Mouse (Mus musculus): ENCODE measurements around the gene Myo15b. TPM values are rescaled to one million over a fixed set of nuclear protein-coding genes. Genes with fewer than 3 reads are reported as not detected.
A peak's percentile ranks its signal among the peaks of the same experiment; 100 is the strongest.
"Not testable (repeated sequence)": the region's sequence is repeated elsewhere in the genome, so short reads cannot be mapped to it uniquely, and the experiment has no call there.

Myo15b gene
- polyA plus RNA-seq, 1 experiment, result 1,655 TPM

DNA sequence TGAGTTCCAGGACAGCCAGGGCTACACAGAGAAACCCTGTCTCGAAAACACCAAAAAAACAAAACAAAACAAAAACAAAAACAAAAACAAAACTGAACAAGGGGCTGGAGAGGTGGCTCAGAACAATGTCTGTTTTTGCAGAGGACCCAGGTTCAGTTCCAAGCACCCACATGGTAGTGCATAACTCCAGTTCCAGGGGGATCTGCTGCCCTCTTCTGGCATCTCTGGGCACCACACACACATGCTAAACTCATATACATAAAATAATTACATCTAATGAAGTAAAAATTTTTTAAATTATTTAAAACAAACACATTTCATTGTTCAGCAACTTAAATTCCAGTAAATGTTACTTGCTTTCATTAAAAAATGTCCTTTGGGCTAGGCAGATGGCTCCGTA, 12.4 kb upstream of the Myo15b start:
- TF ChIP-seq POLR2A (IDR thresholded peaks at IDR 0.05; ENCODE audit: low read depth, low read length) (no peak), CTCF (IDR thresholded peaks at IDR 0.05; ENCODE audit: extremely low read depth, insufficient read length, insufficient replicate concordance, low read depth, low read length) (no peak)
- Histone ChIP-seq H3K27me3 (ENCODE audit: control insufficient read depth, insufficient read depth, low read length) (no peaks in the 10 kb centered on the region), H3K4me3 (ENCODE audit: low read depth, low read length) (no peak overlapping the region), H3K4me1 (ENCODE audit: control insufficient read depth, insufficient read depth, insufficient read length, low read length) (peaks cover 24% of the 10 kb centered on the region), H3K36me3 (ENCODE audit: control insufficient read depth, insufficient read depth, low read length) (peaks cover 67% of the 10 kb centered on the region), H3K27ac (ENCODE audit: insufficient read depth, low read depth, low read length) (no peak overlapping the region)
- WGBS, result 97% methylated on average over 2 of the region's 2 CpGs

DNA sequence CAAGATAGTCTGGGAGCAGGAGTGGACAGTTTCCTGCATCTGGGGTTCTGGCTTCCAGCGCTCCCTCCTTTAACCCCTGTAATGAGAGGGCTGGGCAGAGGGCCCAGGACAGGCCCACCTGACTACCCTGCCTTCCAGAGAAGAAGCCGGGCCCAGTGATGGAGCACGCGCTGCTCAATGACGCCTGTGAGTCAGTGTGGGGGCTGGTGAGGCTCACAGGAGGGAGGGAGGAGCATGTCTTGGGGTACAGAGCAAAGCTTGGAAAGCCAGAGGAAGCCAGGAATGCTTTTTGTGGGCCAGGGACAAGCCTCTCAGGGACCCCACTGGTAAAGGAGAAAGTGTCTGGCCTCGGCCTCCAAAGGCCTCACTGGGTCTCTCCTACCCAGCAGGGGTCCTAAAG, 3.5 kb upstream of the Myo15b start:
- no peak overlapping the region for H3K4me3 ChIP-seq (ENCODE audit: low read depth, low read length)
- TF ChIP-seq POLR2A (IDR thresholded peaks at IDR 0.05; ENCODE audit: low read depth, low read length) (no peak), CTCF (IDR thresholded peaks at IDR 0.05; ENCODE audit: extremely low read depth, insufficient read length, insufficient replicate concordance, low read depth, low read length) (no peak)
- H3K36me3 ChIP-seq (ENCODE audit: control insufficient read depth, insufficient read depth, low read length), result peaks cover 61% of the 10 kb centered on the region
- 90% methylated on average over 6 of the region's 6 CpGs for WGBS
- no peak overlapping the region for H3K27ac ChIP-seq (ENCODE audit: insufficient read depth, low read depth, low read length)
- H3K4me1 ChIP-seq (ENCODE audit: control insufficient read depth, insufficient read depth, insufficient read length, low read length), result peaks cover 10% of the 10 kb centered on the region
- peaks cover 7% of the 10 kb centered on the region; the same call in 1 of the 2 replicates for H3K27me3 ChIP-seq (ENCODE audit: control insufficient read depth, insufficient read depth, low read length)

DNA sequence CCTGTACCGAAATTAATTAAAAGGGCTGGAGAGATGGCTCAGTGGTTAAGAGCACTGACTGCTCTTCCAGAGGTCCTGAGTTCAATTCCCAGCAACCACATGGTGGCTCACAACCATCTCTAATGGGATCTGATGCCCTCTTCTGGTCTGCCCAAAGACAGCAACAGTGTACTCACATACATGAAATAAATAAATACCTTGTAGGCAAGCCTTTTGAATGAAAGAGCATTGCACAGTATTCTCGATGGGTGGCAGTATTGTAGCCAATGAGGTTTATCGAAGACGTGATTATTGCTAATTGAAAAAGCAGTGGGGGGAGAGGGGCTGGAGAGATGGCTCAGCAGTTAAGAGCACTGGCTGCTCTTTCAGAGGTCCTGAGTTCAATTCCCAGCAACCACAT, 1.1 kb upstream of the Myo15b start:
- peaks cover 38% of the 10 kb centered on the region for H3K36me3 ChIP-seq (ENCODE audit: control insufficient read depth, insufficient read depth, low read length)
- 84% methylated on average over 4 of the region's 4 CpGs for WGBS
- not testable (repeated sequence) for H3K4me3 ChIP-seq (ENCODE audit: low read depth, low read length); H3K27me3 ChIP-seq (ENCODE audit: control insufficient read depth, insufficient read depth, low read length); H3K4me1 ChIP-seq (ENCODE audit: control insufficient read depth, insufficient read depth, insufficient read length, low read length); H3K27ac ChIP-seq (ENCODE audit: insufficient read depth, low read depth, low read length)

DNA sequence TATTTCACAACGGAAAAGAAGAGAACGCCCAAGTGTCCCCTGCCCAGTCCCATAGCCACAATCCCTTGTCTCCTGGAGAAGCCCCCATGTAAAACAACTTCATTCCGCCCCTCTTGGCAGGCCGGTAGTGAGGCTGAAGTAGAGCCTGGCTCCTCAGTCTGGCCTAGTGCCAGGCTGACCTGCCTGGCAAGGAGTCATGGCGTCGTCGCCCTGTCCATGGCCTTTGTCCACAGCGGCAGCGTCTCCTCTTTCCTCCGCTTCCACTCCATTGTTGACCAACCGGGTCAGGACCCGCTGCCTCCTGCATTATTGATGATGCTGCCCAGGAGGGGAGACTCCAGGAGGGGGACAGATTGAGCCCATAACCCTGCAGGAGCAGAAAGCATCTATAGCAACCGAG, 270 bp upstream of the Myo15b start:
- 58% methylated on average over 13 of the region's 13 CpGs for WGBS
- Histone ChIP-seq H3K36me3 (ENCODE audit: control insufficient read depth, insufficient read depth, low read length) (peaks cover 31% of the 10 kb centered on the region), H3K4me1 (ENCODE audit: control insufficient read depth, insufficient read depth, insufficient read length, low read length) (peaks cover 10% of the 10 kb centered on the region), H3K27ac (ENCODE audit: insufficient read depth, low read depth, low read length) (no peak overlapping the region), H3K4me3 (ENCODE audit: low read depth, low read length) (no peak overlapping the region), H3K27me3 (ENCODE audit: control insufficient read depth, insufficient read depth, low read length) (peaks cover 7% of the 10 kb centered on the region)
- TF ChIP-seq POLR2A (IDR thresholded peaks at IDR 0.05; ENCODE audit: low read depth, low read length) (no peak), CTCF (IDR thresholded peaks at IDR 0.05; ENCODE audit: extremely low read depth, insufficient read length, insufficient replicate concordance, low read depth, low read length) (no peak)

DNA sequence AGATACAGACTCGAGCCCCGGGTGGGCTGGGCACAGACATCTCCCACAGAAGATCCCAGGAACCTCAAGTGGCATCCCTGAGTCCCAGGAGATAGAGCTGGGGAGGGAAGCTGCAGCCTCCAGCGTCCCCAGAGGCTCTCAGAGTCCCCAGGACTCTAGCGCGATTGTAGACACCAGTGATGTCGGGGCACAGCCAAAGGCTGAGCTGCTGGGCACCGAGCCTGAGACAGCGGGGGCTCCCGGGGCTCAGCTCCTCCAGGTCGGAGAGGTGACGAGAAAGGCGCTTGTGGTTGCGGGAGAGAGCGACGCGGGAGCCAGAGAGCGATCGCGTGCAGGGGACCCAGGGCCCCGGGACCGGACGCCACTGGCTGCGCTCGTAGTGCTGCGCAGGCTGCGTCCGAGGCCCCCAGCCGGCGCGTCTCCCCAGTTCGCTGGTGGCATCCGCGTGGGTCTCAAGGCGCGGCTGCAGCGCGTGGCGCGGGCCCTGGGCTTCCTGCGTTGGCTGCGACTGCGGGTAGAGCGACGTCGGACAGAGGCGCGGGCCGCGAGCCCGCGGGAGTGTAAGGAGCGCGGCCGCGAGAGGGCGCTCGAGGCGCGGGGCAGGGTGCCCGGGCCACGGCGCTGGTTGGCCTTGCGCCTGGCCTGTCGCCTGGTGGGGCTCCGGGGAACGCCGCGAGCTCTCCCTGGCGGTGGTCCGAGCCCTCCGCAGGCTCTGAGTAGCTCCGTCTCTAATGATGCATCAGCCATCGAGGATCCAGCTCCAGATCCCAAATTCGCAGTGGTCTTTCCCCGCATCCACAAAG, 1.1 kb downstream of the Myo15b start:
- 2% methylated on average over 75 of the region's 75 CpGs for WGBS
- no peak overlapping the region for H3K27ac ChIP-seq (ENCODE audit: insufficient read depth, low read depth, low read length)
- TF ChIP-seq POLR2A (IDR thresholded peaks at IDR 0.05; ENCODE audit: low read depth, low read length) (no peak), CTCF (IDR thresholded peaks at IDR 0.05; ENCODE audit: extremely low read depth, insufficient read length, insufficient replicate concordance, low read depth, low read length) (peak; percentile 89)
- peaks cover 10% of the 10 kb centered on the region for H3K4me1 ChIP-seq (ENCODE audit: control insufficient read depth, insufficient read depth, insufficient read length, low read length)
- H3K36me3 ChIP-seq (ENCODE audit: control insufficient read depth, insufficient read depth, low read length), result peaks cover 17% of the 10 kb centered on the region
- H3K27me3 ChIP-seq (ENCODE audit: control insufficient read depth, insufficient read depth, low read length), result peaks cover 7% of the 10 kb centered on the region
- peak overlapping the region; percentile 62 for H3K4me3 ChIP-seq (ENCODE audit: low read depth, low read length)

DNA sequence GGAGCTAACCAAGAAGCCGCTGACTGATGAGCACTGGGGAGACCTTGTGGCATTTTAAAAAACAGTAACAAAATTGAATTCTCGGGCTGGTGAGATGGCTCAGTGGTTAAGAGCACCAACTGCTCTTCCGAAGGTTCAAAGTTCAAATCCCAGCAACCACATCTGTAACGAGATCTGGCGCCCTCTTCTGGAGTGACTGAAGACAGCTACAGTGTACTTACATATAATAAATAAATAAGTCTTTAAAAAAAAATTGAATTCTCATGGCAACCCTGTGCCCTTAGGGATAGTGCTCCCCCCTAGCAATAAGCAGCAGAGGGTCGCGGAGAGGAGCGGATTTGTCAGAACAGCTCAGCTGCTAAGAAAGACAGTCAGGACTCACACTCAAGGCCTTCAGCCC, 5.7 kb downstream of the Myo15b start:
- 72% methylated on average over 8 of the region's 8 CpGs for WGBS
- H3K27ac ChIP-seq (ENCODE audit: insufficient read depth, low read depth, low read length), result no peak overlapping the region
- H3K36me3 ChIP-seq (ENCODE audit: control insufficient read depth, insufficient read depth, low read length), result no peaks in the 10 kb centered on the region
- TF ChIP-seq CTCF (IDR thresholded peaks at IDR 0.05; ENCODE audit: extremely low read depth, insufficient read length, insufficient replicate concordance, low read depth, low read length), result peak; percentile 11; the same call in 1 of the 2 replicates
- no peak for TF ChIP-seq POLR2A (IDR thresholded peaks at IDR 0.05; ENCODE audit: low read depth, low read length)
- peaks cover 4% of the 10 kb centered on the region for H3K27me3 ChIP-seq (ENCODE audit: control insufficient read depth, insufficient read depth, low read length)
- no peak overlapping the region for H3K4me3 ChIP-seq (ENCODE audit: low read depth, low read length)
- H3K4me1 ChIP-seq (ENCODE audit: control insufficient read depth, insufficient read depth, insufficient read length, low read length), result peaks cover 8% of the 10 kb centered on the region

DNA sequence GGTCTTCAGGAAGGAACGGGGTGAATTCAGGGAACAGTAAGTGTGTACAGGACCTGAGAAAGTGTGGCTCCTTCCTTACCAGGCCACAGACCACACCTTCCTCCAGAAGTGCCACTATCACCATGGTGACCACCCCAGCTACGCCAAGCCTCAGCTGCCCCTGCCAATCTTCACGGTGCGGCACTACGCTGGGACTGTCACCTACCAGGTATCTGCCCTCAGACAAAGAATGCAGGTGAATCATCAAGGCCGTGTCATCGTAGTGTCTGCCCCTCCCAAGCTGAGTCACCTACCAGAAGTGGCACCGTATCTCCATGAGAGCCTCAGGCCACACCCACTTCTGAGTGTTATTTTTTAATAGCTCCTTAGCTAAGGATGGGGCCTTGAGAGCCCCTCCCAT, 11.2 kb downstream of the Myo15b start:
- H3K27ac ChIP-seq (ENCODE audit: insufficient read depth, low read depth, low read length), result peak overlapping the region; percentile 98
- 22% methylated on average over 8 of the region's 8 CpGs for WGBS
- TF ChIP-seq POLR2A (IDR thresholded peaks at IDR 0.05; ENCODE audit: low read depth, low read length), result no peak; the same call in 1 of the 2 replicates
- no peak for TF ChIP-seq CTCF (IDR thresholded peaks at IDR 0.05; ENCODE audit: extremely low read depth, insufficient read length, insufficient replicate concordance, low read depth, low read length)
- H3K36me3 ChIP-seq (ENCODE audit: control insufficient read depth, insufficient read depth, low read length), result no peaks in the 10 kb centered on the region
- H3K4me3 ChIP-seq (ENCODE audit: low read depth, low read length), result no peak overlapping the region
- peaks cover 33% of the 10 kb centered on the region for H3K4me1 ChIP-seq (ENCODE audit: control insufficient read depth, insufficient read depth, insufficient read length, low read length)
- no peaks in the 10 kb centered on the region for H3K27me3 ChIP-seq (ENCODE audit: control insufficient read depth, insufficient read depth, low read length)
